Mouse (Mus musculus): ENCODE results near the gene Methig1. TPM values are rescaled to one million over a fixed set of nuclear protein-coding genes. Genes with fewer than 3 reads are reported as not detected.
"Not testable (repeated sequence)": the region's sequence is repeated elsewhere in the genome, so short reads cannot be mapped to it uniquely, and the experiment has no call there.

Methig1 gene
- not detected for total RNA-seq (2022)

- DNase-seq (ENCODE audit: low spot score in 2 of 2), result no peak
Observed at GRCm38 (mm10) chr15:100352711-100353250, at the start of gene Methig1, which contains the start of gene Mettl7a2. TSS of gene Methig1 (plus strand) at chr15:100353149. TSS of gene Mettl7a2 (plus strand) at chr15:100353200.

GRCm38 (mm10) chr15:100303428-100304018, 49.4 kb upstream of the Methig1 start:
- no peak for DNase-seq (ENCODE audit: low spot score in 2 of 2)

GRCm38 (mm10) chr15:100304019-100304991, 48.6 kb upstream of the Methig1 start, which contains the start of gene Mettl7a1:
TSS of gene Mettl7a1 (plus strand) at chr15:100304140.
- DNase-seq (ENCODE audit: low spot score in 2 of 2), result peak; percentile 78 to 83

GRCm38 (mm10) chr15:100306201-100306600, 46.7 kb upstream of the Methig1 start:
- DNase-seq (ENCODE audit: low spot score in 2 of 2), result no peak

- not testable (repeated sequence) for DNase-seq (ENCODE audit: low spot score in 2 of 2)
Observed at GRCm38 (mm10) chr15:100307438-100308096, 45.4 kb upstream of the Methig1 start.

GRCm38 (mm10) chr15:100312346-100312745, 40.6 kb upstream of the Methig1 start:
- no peak for DNase-seq (ENCODE audit: low spot score in 2 of 2)

GRCm38 (mm10) chr15:100314448-100315145, 38.4 kb upstream of the Methig1 start:
- DNase-seq (ENCODE audit: low spot score in 2 of 2), result no peak

GRCm38 (mm10) chr15:100318014-100318671, 34.8 kb upstream of the Methig1 start:
- not testable (repeated sequence) for DNase-seq (ENCODE audit: low spot score in 2 of 2)

GRCm38 (mm10) chr15:100319884-100320283, 33.1 kb upstream of the Methig1 start:
- no peak for DNase-seq (ENCODE audit: low spot score in 2 of 2)

- no peak for DNase-seq (ENCODE audit: low spot score in 2 of 2)
Observed at GRCm38 (mm10) chr15:100320295-100320905, 32.5 kb upstream of the Methig1 start.

- DNase-seq (ENCODE audit: low spot score in 2 of 2), result no peak
Observed at GRCm38 (mm10) chr15:100321134-100321533, 31.8 kb upstream of the Methig1 start.

GRCm38 (mm10) chr15:100324021-100324591, 28.8 kb upstream of the Methig1 start:
- DNase-seq (ENCODE audit: low spot score in 2 of 2), result peak in 1 of 2 experiments; percentile 25

- no peak for DNase-seq (ENCODE audit: low spot score in 2 of 2)
Observed at GRCm38 (mm10) chr15:100325235-100325634, 27.7 kb upstream of the Methig1 start.

- DNase-seq (ENCODE audit: low spot score in 2 of 2), result not testable (repeated sequence)
Observed at GRCm38 (mm10) chr15:100328089-100328488, 24.9 kb upstream of the Methig1 start.

- DNase-seq (ENCODE audit: low spot score in 2 of 2), result not testable (repeated sequence)
Observed at GRCm38 (mm10) chr15:100329336-100329735, 23.6 kb upstream of the Methig1 start.

- DNase-seq (ENCODE audit: low spot score in 2 of 2), result no peak
Observed at GRCm38 (mm10) chr15:100330739-100331138, 22.2 kb upstream of the Methig1 start.

GRCm38 (mm10) chr15:100332077-100332961, 20.6 kb upstream of the Methig1 start:
- not testable (repeated sequence) for DNase-seq (ENCODE audit: low spot score in 2 of 2)

- no peak for DNase-seq (ENCODE audit: low spot score in 2 of 2)
Observed at GRCm38 (mm10) chr15:100334629-100335028, 18.3 kb upstream of the Methig1 start, which contains the start of gene Mettl7a3. TSS of gene Mettl7a3 (plus strand) at chr15:100334929.
